Mouse (Mus musculus) Patski (cell line): ENCODE results near the gene Vwa3b. TPM values are rescaled to one million over a fixed set of nuclear protein-coding genes. Genes with fewer than 3 reads are reported as not detected.

Experiments used
- ATAC-seq: fragments of 100-300 bp; one replicate; pipeline ENCODE4 v1.8.0; 2021
- CTCF ChIA-PET: fragments of 350-600 bp; sonication (Branson Sonifier 250); formaldehyde crosslinking; loops from one replicate; lab custom pipeline; 2022; ENCODE audit warnings: inconsistent platforms; lab: Charles Lee
- POLR2A ChIA-PET: fragments of 350-600 bp; sonication (Branson Sonifier 250); formaldehyde crosslinking; loops from one replicate; lab custom pipeline; 2022; ENCODE audit warnings: antibody characterized with exemption, inconsistent platforms; lab: Charles Lee
- DNase-seq: peaks from one replicate; pipeline ENCODE4 v3.0.0-alpha.2; 2011; ENCODE audit warnings: low read depth, low spot score
- H3K27me3 ChIP-seq: fragments of 371-371 bp; one replicate; pipeline ENCODE4 v1.5.1; 2021
- CTCF ChIP-seq: fragments of 100-300 bp; IDR thresholded peaks from one replicate; pipeline ENCODE4 v1.5.1; 2021
- in situ Hi-C: fragments of 300-500 bp; cut with MboI; formaldehyde crosslinking; loops from 3 replicates; pipeline ENCODE4 v1.11.1; 2018; ENCODE audit warnings: low pct_unique_long_range_greater_than_20kb, mixed read lengths
- polyA plus RNA-seq: library from polyadenylated mRNA; unstranded; gene quantifications from one replicate; pipeline ENCODE4 v1.2.3, GENCODE M21; 2021

The Vwa3b gene
- polyA plus RNA-seq, 1 experiment from 2014 or later = not detected

- ChIA-PET CTCF (no interaction called here), POLR2A (no interaction called here)
- peaks cover 4% of the 10 kb centered on the region for H3K27me3 ChIP-seq
- no peak for DNase-seq
- in situ Hi-C loops = no loop called here
- no peak for TF ChIP-seq CTCF
- ATAC-seq = no peak
Measured at GRCm38 (mm10) chr1:37035879-37036278, 9.5 kb downstream of the Vwa3b start.

- ChIA-PET CTCF (no interaction called here), POLR2A (no interaction called here)
- DNase-seq = no peak
- in situ Hi-C loops = no loop called here
- no peak for ATAC-seq
- TF ChIP-seq CTCF = no peak
- H3K27me3 ChIP-seq = peaks cover 17% of the 10 kb centered on the region
Measured at GRCm38 (mm10) chr1:37041126-37041525, 14.7 kb downstream of the Vwa3b start.

- POLR2A ChIA-PET = no interaction called here
- ATAC-seq = no peak
- H3K27me3 ChIP-seq = peaks cover 17% of the 10 kb centered on the region
Measured at GRCm38 (mm10) chr1:37041856-37042255, 15.5 kb downstream of the Vwa3b start.

GRCm38 (mm10) chr1:37042769-37043168 lies 16.4 kb downstream of the Vwa3b start:
- ATAC-seq = no peak
- CTCF ChIA-PET = no interaction called here
- in situ Hi-C loops = no loop called here
- H3K27me3 ChIP-seq = peaks cover 13% of the 10 kb centered on the region
- POLR2A ChIA-PET = no interaction called here
- no peak for DNase-seq
- TF ChIP-seq CTCF = no peak

More at GRCm38 (mm10) chr1:37041856-37042255, 15.5 kb downstream of the Vwa3b start:
- TF ChIP-seq CTCF = no peak
- in situ Hi-C loops = no loop called here
- CTCF ChIA-PET = no interaction called here
- DNase-seq = no peak

- ATAC-seq (no peak), DNase-seq (no peak)
- TF ChIP-seq CTCF = no peak
- ChIA-PET CTCF (no interaction called here), POLR2A (no interaction called here)
- in situ Hi-C loops = no loop called here
- H3K27me3 ChIP-seq = peaks cover 15% of the 10 kb centered on the region
Measured at GRCm38 (mm10) chr1:37043196-37043595, 16.8 kb downstream of the Vwa3b start.

- CTCF ChIA-PET = no interaction called here
- no peak for TF ChIP-seq CTCF
- peaks cover 21% of the 10 kb centered on the region for H3K27me3 ChIP-seq
- in situ Hi-C loops = no loop called here
- ATAC-seq (no peak), DNase-seq (no peak)
- POLR2A ChIA-PET = no interaction called here
Measured at GRCm38 (mm10) chr1:37045472-37045871, 19.1 kb downstream of the Vwa3b start.

GRCm38 (mm10) chr1:37049159-37049558 lies 22.8 kb downstream of the Vwa3b start:
- in situ Hi-C loops = no loop called here
- ChIA-PET CTCF (no interaction called here), POLR2A (no interaction called here)
- DNase-seq (no peak), ATAC-seq (no peak)
- TF ChIP-seq CTCF = no peak
- peaks cover 21% of the 10 kb centered on the region for H3K27me3 ChIP-seq

GRCm38 (mm10) chr1:37053691-37054090 lies 27.3 kb downstream of the Vwa3b start:
- no peak for TF ChIP-seq CTCF
- DNase-seq (no peak), ATAC-seq (no peak)
- H3K27me3 ChIP-seq = peaks cover 4% of the 10 kb centered on the region
- in situ Hi-C loops = no loop called here
- POLR2A ChIA-PET = no interaction called here
- CTCF ChIA-PET = no interaction called here

GRCm38 (mm10) chr1:37056831-37057561 lies 30.6 kb downstream of the Vwa3b start:
- ChIA-PET POLR2A (no interaction called here), CTCF (no interaction called here)
- H3K27me3 ChIP-seq = no peaks in the 10 kb centered on the region
- no peak for ATAC-seq
- DNase-seq = no peak
- TF ChIP-seq CTCF = no peak
- in situ Hi-C loops = no loop called here

GRCm38 (mm10) chr1:37060856-37061255 lies 34.5 kb downstream of the Vwa3b start:
- H3K27me3 ChIP-seq = no peaks in the 10 kb centered on the region
- in situ Hi-C loops = no loop called here
- ChIA-PET POLR2A (no interaction called here), CTCF (no interaction called here)
- DNase-seq (no peak), ATAC-seq (no peak)
- no peak for TF ChIP-seq CTCF

GRCm38 (mm10) chr1:37063053-37063452 lies 36.7 kb downstream of the Vwa3b start:
- ATAC-seq (no peak), DNase-seq (no peak)
- CTCF ChIA-PET = no interaction called here
- no peaks in the 10 kb centered on the region for H3K27me3 ChIP-seq
- in situ Hi-C loops = no loop called here
- no peak for TF ChIP-seq CTCF
- POLR2A ChIA-PET = interaction anchor here (1.2 kb wide), 1 partner anchor 11 kb away, joined by 3 read pairs; no protein-coding TSS in a partner anchor
